Mouse (Mus musculus): ENCODE results near the gene Gm8879. TPM values are rescaled to one million over a fixed set of nuclear protein-coding genes. Genes with fewer than 3 reads are reported as not detected.

The Gm8879 gene
- polyA plus RNA-seq (2014; fragmentation: Illumina TruSeq; extraction: RNeasy Lipid Tissue Mini Kit (QIAGEN cat#74804); ENCODE audit: low read depth, low replicate concordance) = not detected

GRCm38 (mm10) chr5:11127334-11127733, at the start of gene Gm8879:
Gm8879 (plus strand) TSS chr5:11127634.

Other genes with a start within 250 kb of the Gm8879 start
- gene Gm8871, start 179.8 kb upstream of the Gm8879 start, polyA plus RNA-seq (2014; fragmentation: Illumina TruSeq; extraction: RNeasy Lipid Tissue Mini Kit (QIAGEN cat#74804); ENCODE audit: low read depth, low replicate concordance) = not detected
- gene Gm8857, start 179.8 kb upstream of the Gm8879 start, polyA plus RNA-seq (2014; fragmentation: Illumina TruSeq; extraction: RNeasy Lipid Tissue Mini Kit (QIAGEN cat#74804); ENCODE audit: low read depth, low replicate concordance) = not detected
- not detected for gene Gm5861, start 55.4 kb downstream of the Gm8879 start, polyA plus RNA-seq (2014; fragmentation: Illumina TruSeq; extraction: RNeasy Lipid Tissue Mini Kit (QIAGEN cat#74804); ENCODE audit: low read depth, low replicate concordance)
- not detected for gene Gm8890, start 128.4 kb downstream of the Gm8879 start, polyA plus RNA-seq (2014; fragmentation: Illumina TruSeq; extraction: RNeasy Lipid Tissue Mini Kit (QIAGEN cat#74804); ENCODE audit: low read depth, low replicate concordance)
- not detected for gene Speer1, start 213.9 kb downstream of the Gm8879 start, polyA plus RNA-seq (2014; fragmentation: Illumina TruSeq; extraction: RNeasy Lipid Tissue Mini Kit (QIAGEN cat#74804); ENCODE audit: low read depth, low replicate concordance)